Comparison of ENCODE assay signal across 8 mouse cellular contexts in genomic region chr13:28957765-28958164, GRCm38 (mm10). TPM values are rescaled to one million over a fixed set of nuclear protein-coding genes. Genes with fewer than 3 reads are reported as not detected.
A peak's percentile ranks its signal among the peaks of the same experiment; 100 is the strongest.
DNase-seq lines count a peak whose midpoint lies in the region; ATAC-seq and TF ChIP-seq lines count a peak whose summit lies in the region.

No protein-coding gene starts in this region.

- H3K4me3 ChIP-seq in bone marrow, adult 2 months (replicated peaks; ENCODE audit: control insufficient read depth, low read depth, low read length): peak overlapping the region; percentile 58
- H3K4me3 ChIP-seq in embryonic facial prominence, embryonic 14.5 days (ENCODE audit: low read depth, low read length): peak overlapping the region; percentile 52
- peak overlapping the region; percentile 49 for H3K4me3 ChIP-seq in kidney, embryonic 15.5 days (replicated peaks)
- H3K4me3 ChIP-seq in liver, embryonic 12.5 days: peak overlapping the region; percentile 58
- peak overlapping the region; percentile 46 for H3K4me3 ChIP-seq in stomach, embryonic 14.5 days (ENCODE audit: low read depth, low read length)

- peaks cover 1% of the 10 kb centered on the region; the same call in 1 of the 2 replicates for H3K4me1 ChIP-seq in bone marrow, adult 2 months (ENCODE audit: control insufficient read depth, insufficient read depth, low read length)
- 0 out of 2 replicates have a peak, but pooled peaks cover 8% of the 10 kb centered on the region for H3K4me1 ChIP-seq in embryonic facial prominence, embryonic 14.5 days (ENCODE audit: control insufficient read depth, insufficient read depth, low read length)
- H3K4me1 ChIP-seq in kidney, embryonic 15.5 days: peaks cover 26% of the 10 kb centered on the region
- H3K4me1 ChIP-seq in liver, embryonic 12.5 days: peaks cover 40% of the 10 kb centered on the region
- no peaks in the 10 kb centered on the region for H3K4me1 ChIP-seq in stomach, embryonic 14.5 days (ENCODE audit: control insufficient read depth, insufficient read depth, low read length)

- no peaks in the 10 kb centered on the region for H3K36me3 ChIP-seq in embryonic facial prominence, embryonic 14.5 days (ENCODE audit: control insufficient read depth, insufficient read depth, low read length)
- H3K36me3 ChIP-seq in kidney, embryonic 15.5 days: no peaks in the 10 kb centered on the region
- H3K36me3 ChIP-seq in liver, embryonic 12.5 days: no peaks in the 10 kb centered on the region
- no peaks in the 10 kb centered on the region for H3K36me3 ChIP-seq in stomach, embryonic 14.5 days (ENCODE audit: control insufficient read depth, insufficient read depth, low read length)

- peak overlapping the region; percentile 98 for H3K4me2 ChIP-seq in embryonic facial prominence, embryonic 14.5 days (ENCODE audit: low read depth, low read length)
- peak overlapping the region; percentile 92 for H3K4me2 ChIP-seq in kidney, embryonic 15.5 days
- H3K4me2 ChIP-seq in liver, embryonic 12.5 days: peak overlapping the region; percentile 91
- H3K4me2 ChIP-seq in stomach, embryonic 14.5 days (replicated peaks; ENCODE audit: low read depth, low read length): peak overlapping the region; percentile 94

- peak; percentile 94 for TF ChIP-seq CTCF in bone marrow, adult 2 months (IDR thresholded peaks at IDR 0.05; ENCODE audit: control insufficient read depth, insufficient read depth, low read length)

- DNase-seq in 3T3-L1 (ENCODE audit: low read depth, low spot score): peak; percentile 93
- DNase-seq in embryonic facial prominence, embryonic 14.5 days (ENCODE audit: low spot score): peak; percentile 96
- peak; percentile 81 to 91 for DNase-seq in heart, adult 9 months (ENCODE audit: low spot score in 2 of 2)
- DNase-seq in naive thymus-derived CD4-positive, alpha-beta T cell, adult 2 months (ENCODE audit: low read depth): peak; percentile 89

- no peak overlapping the region; the same call in 1 of the 2 replicates for H3K27ac ChIP-seq in bone marrow, adult 2 months (ENCODE audit: control insufficient read depth, insufficient read depth, low read depth, low read length, poor library complexity)
- peak overlapping the region; percentile 92 for H3K27ac ChIP-seq in embryonic facial prominence, embryonic 14.5 days (replicated peaks; ENCODE audit: low read depth, low read length)
- peak overlapping the region; percentile 89 for H3K27ac ChIP-seq in kidney, embryonic 15.5 days
- H3K27ac ChIP-seq in liver, embryonic 12.5 days: peak overlapping the region; percentile 78
- H3K27ac ChIP-seq in stomach, embryonic 14.5 days (ENCODE audit: low read length): peak overlapping the region; percentile 95

- 3% methylated on average over 16 of the region's 16 CpGs for WGBS in bone marrow, adult 2 months
- WGBS in embryonic facial prominence, embryonic 14.5 days: 2% methylated on average over 14 of the region's 16 CpGs
- WGBS in kidney, embryonic 15.5 days: 4% methylated on average over 16 of the region's 16 CpGs
- under 1% methylated on average over 16 of the region's 16 CpGs for WGBS in liver, embryonic 12.5 days (ENCODE audit: insufficient replicate concordance)
- 3% methylated on average over 16 of the region's 16 CpGs for WGBS in stomach, embryonic 14.5 days

- peak overlapping the region; percentile 75 for H3K9ac ChIP-seq in embryonic facial prominence, embryonic 14.5 days (ENCODE audit: low read depth, low read length)
- peak overlapping the region; percentile 53 for H3K9ac ChIP-seq in kidney, embryonic 15.5 days
- peak overlapping the region; percentile 68 for H3K9ac ChIP-seq in liver, embryonic 12.5 days
- peak overlapping the region; percentile 64 for H3K9ac ChIP-seq in stomach, embryonic 14.5 days (replicated peaks; ENCODE audit: low read depth, low read length)

- no peaks in the 10 kb centered on the region for H3K27me3 ChIP-seq in embryonic facial prominence, embryonic 14.5 days (replicated peaks; ENCODE audit: control insufficient read depth, insufficient read depth, low read length)
- H3K27me3 ChIP-seq in kidney, embryonic 15.5 days: no peaks in the 10 kb centered on the region
- H3K27me3 ChIP-seq in liver, embryonic 12.5 days (replicated peaks): peaks cover 37% of the 10 kb centered on the region
- no peaks in the 10 kb centered on the region for H3K27me3 ChIP-seq in stomach, embryonic 14.5 days (ENCODE audit: control insufficient read depth, insufficient read depth, low read length)

- no peaks in the 10 kb centered on the region for H3K9me3 ChIP-seq in embryonic facial prominence, embryonic 14.5 days (ENCODE audit: control insufficient read depth, low read length)
- H3K9me3 ChIP-seq in kidney, embryonic 15.5 days (replicated peaks): no peaks in the 10 kb centered on the region
- no peaks in the 10 kb centered on the region for H3K9me3 ChIP-seq in liver, embryonic 12.5 days (replicated peaks)
- no peaks in the 10 kb centered on the region for H3K9me3 ChIP-seq in stomach, embryonic 14.5 days (ENCODE audit: control insufficient read depth, low read depth, low read length)

- no peak for TF ChIP-seq POLR2A in bone marrow, adult 2 months (IDR thresholded peaks at IDR 0.05; ENCODE audit: borderline replicate concordance, control insufficient read depth, low read depth, low read length)

- ATAC-seq in embryonic facial prominence, embryonic 14.5 days (ENCODE audit: low read depth): peak; percentile 59
- peak; percentile 56 for ATAC-seq in kidney, embryonic 15.5 days (replicated peaks; ENCODE audit: low FRiP score)
- peak; percentile 81 for ATAC-seq in liver, embryonic 12.5 days
- ATAC-seq in stomach, embryonic 14.5 days (ENCODE audit: insufficient number of reproducible peaks, insufficient read depth, low FRiP score, low read depth): peak; percentile 14; the same call in 1 of the 2 replicates

RNA-seq across cellular contexts. Expression of gene Sox4, which starts 4.3 kb away (rescaled TPM):
- 10.4 and 13.8 TPM in 2 replicates for polyA plus RNA-seq in bone marrow, adult 2 months (2011; ENCODE audit: insufficient read depth, insufficient read length, low replicate concordance, missing spikeins)
- polyA plus RNA-seq in embryonic facial prominence, embryonic 14.5 days (2014; fragmentation: Nextera tagmentation; extraction: Ambion mirVana): 62.7 and 67.5 TPM in 2 replicates
- polyA plus RNA-seq in kidney, embryonic 15.5 days (2015; fragmentation: Nextera tagmentation; extraction: Ambion mirVana): 49.0 and 50.1 TPM in 2 replicates
- polyA plus RNA-seq in liver, embryonic 12.5 days (2016; fragmentation: Nextera tagmentation; extraction: Ambion mirVana): 9.3 and 11.2 TPM in 2 replicates
- polyA plus RNA-seq in stomach, embryonic 14.5 days (2014; fragmentation: Nextera tagmentation; extraction: Ambion mirVana): 64.5 and 86.3 TPM in 2 replicates

Comparison
In these comparisons a context has a peak if more than half of its experiments do, and no peak if none do; other contexts are left out.
1. ATAC-seq: peak in every context shown above with its lines; median percentile 81 in liver, embryonic 12.5 days; 59 in embryonic facial prominence, embryonic 14.5 days; 56 in kidney, embryonic 15.5 days; 14 in stomach, embryonic 14.5 days.